Mouse (Mus musculus) bone marrow, adult 2 months (tissue): ENCODE results near the gene Catsper3. TPM values are rescaled to one million over a fixed set of nuclear protein-coding genes. Genes with fewer than 3 reads are reported as not detected.

Source experiments
- H3K27ac ChIP-seq: fragments of 200-500 bp; 2 replicates; pipeline ENCODE4 v1.5.1; 2012; ENCODE audit warnings: low read depth, mild to moderate bottlenecking, control low read depth, inconsistent platforms, low read length; ENCODE audit not compliant: control insufficient read depth, poor library complexity, insufficient read depth
- H3K4me1 ChIP-seq: fragments of 200-500 bp; 2 replicates; pipeline ENCODE4 v1.6.1; 2011; ENCODE audit warnings: low read length; ENCODE audit not compliant: control insufficient read depth, insufficient read depth
- H3K4me3 ChIP-seq: fragments of 200-500 bp; replicated peaks from 2 replicates; pipeline ENCODE3; 2011; ENCODE audit warnings: mild to moderate bottlenecking, low read depth, low read length, control low read depth; ENCODE audit not compliant: control insufficient read depth
- CTCF ChIP-seq: fragments of 200-500 bp; IDR thresholded peaks from 2 replicates; pipeline ENCODE4 v1.5.1; 2011; ENCODE audit warnings: low read length, control low read depth; ENCODE audit not compliant: control insufficient read depth, insufficient read depth
- POLR2A ChIP-seq: fragments of 200-500 bp; IDR thresholded peaks from 2 replicates; pipeline ENCODE4 v1.6.1; 2011; ENCODE audit warnings: low read depth, mild to moderate bottlenecking, control low read depth, low read length, borderline replicate concordance; ENCODE audit not compliant: control insufficient read depth
- WGBS: fragments of 180-500 bp; shearing (Covaris S2); methylation state at CpG from one replicate; pipeline ENCODE4 v1.1.7; 2018; 5-methylcytosine and 5-hydroxymethylcytosine counted together
- polyA plus RNA-seq: library from polyadenylated mRNA; stranded (reverse); fragments of >200 nt; gene quantifications from 2 replicates; pipeline ENCODE4 v1.2.4, GENCODE M21; 2011; ENCODE audit warnings: low replicate concordance; ENCODE audit not compliant: missing spikeins, insufficient read depth, insufficient read length

Gene Catsper3
- polyA plus RNA-seq, 1 experiment: not detected

DNA sequence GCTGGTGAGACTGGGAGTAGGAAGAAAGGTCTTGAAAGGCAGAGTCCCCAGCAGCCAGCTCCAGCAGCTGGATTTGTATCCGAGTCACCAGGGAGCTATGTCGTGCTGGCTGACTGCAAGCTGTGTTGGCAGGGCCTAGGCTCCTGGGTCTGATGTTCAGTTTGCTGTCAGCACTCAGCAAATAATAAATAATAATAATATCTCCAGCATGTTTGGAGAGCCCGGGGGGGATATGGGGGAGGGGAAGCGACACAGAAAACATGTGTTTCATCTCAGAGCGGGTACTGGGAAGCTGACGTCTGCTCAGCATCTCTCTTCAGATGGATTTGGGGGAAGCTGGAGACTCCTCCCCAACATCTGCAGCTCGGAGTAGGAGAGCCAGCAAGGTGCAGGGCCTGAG is 71.4 kb downstream of the Catsper3 start:
- no peak for TF ChIP-seq CTCF
- Histone ChIP-seq H3K4me1 (no peaks in the 10 kb centered on the region; the same call in 1 of the 2 replicates), H3K4me3 (no peak overlapping the region), H3K27ac (no peak overlapping the region)
- 87% methylated on average over 7 of the region's 7 CpGs for WGBS

DNA sequence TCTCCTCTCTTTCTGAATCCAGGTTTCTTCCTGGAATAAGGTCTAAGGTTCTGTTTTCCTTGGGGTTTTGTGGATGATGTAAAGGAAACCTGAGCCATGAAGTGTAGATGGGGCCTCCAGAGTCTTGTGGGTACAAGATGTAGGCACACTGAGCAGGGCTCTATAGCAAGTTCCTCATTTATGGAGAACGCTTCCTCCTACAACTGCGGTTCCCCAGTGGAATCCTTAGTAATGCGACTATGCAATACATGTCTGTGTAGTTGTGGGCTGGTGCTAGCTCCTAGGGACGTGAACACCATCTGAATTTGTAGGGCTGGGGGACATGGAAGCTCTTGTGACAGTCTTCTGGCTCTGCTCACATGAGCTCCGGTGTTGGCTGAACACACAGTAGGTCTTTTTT is 74.1 kb downstream of the Catsper3 start:
- Histone ChIP-seq H3K27ac (no peak overlapping the region), H3K4me1 (no peaks in the 10 kb centered on the region; the same call in 1 of the 2 replicates), H3K4me3 (no peak overlapping the region)
- WGBS: 20% methylated on average over 5 of the region's 5 CpGs
- TF ChIP-seq CTCF: no peak
- no peak for TF ChIP-seq POLR2A

Other genes with a start within 250 kb of the Catsper3 start
- 21.4 and 40.3 TPM in 2 replicates for gene Ddx41, start 247.9 kb upstream of the Catsper3 start, polyA plus RNA-seq
- gene Fam193b, start 213.4 kb upstream of the Catsper3 start, polyA plus RNA-seq: 104 and 152 TPM in 2 replicates
- gene Tmed9, start 210.8 kb upstream of the Catsper3 start, polyA plus RNA-seq: 35.1 and 73.6 TPM in 2 replicates
- 7.4 and 10.9 TPM in 2 replicates for gene B4galt7, start 184.7 kb upstream of the Catsper3 start, polyA plus RNA-seq
- 26.9 TPM in 2 replicates for gene Caml, start 161.6 kb upstream of the Catsper3 start, polyA plus RNA-seq
- 33.6 and 56.7 TPM in 2 replicates for gene Ddx46, start 149.5 kb upstream of the Catsper3 start, polyA plus RNA-seq
- gene B230219D22Rik, start 91.4 kb upstream of the Catsper3 start, polyA plus RNA-seq: 10.9 and 13.9 TPM in 2 replicates
- 10.0 and 12.3 TPM in 2 replicates for gene Txndc15, start 69.9 kb upstream of the Catsper3 start, polyA plus RNA-seq
- gene Pcbd2, start 57.2 kb upstream of the Catsper3 start, polyA plus RNA-seq: 22.8 and 24.1 TPM in 2 replicates
- 0.82 and 0.92 TPM in 2 replicates for gene Pitx1, start 51.6 kb downstream of the Catsper3 start, polyA plus RNA-seq